Mouse (Mus musculus) cerebellum, adult 2 months (tissue): ENCODE measurements around the gene Nudt7. TPM values are rescaled to one million over a fixed set of nuclear protein-coding genes. Genes with fewer than 3 reads are reported as not detected.
A peak's percentile ranks its signal among the peaks of the same experiment; 100 is the strongest.

Source experiments
- DNase-seq, 2 experiments: peaks; one replicate each; pipeline ENCODE4 v3.0.0; 2021
- H3K27ac ChIP-seq: fragments of 200-500 bp; 2 replicates; pipeline ENCODE4 v1.5.1; 2012; ENCODE audit warnings: low read length, control low read depth, inconsistent platforms; ENCODE audit not compliant: insufficient read depth
- H3K27me3 ChIP-seq: fragments of 200-500 bp; 2 replicates; pipeline ENCODE4 v1.6.1; 2012; ENCODE audit warnings: inconsistent platforms, mild to moderate bottlenecking, low read length, moderate library complexity; ENCODE audit not compliant: control insufficient read depth, insufficient read depth
- H3K4me1 ChIP-seq: fragments of 200-500 bp; 2 replicates; pipeline ENCODE4 v1.6.1; 2011; ENCODE audit warnings: low read length; ENCODE audit not compliant: control insufficient read depth, insufficient read depth
- H3K4me3 ChIP-seq: fragments of 200-500 bp; replicated peaks from 2 replicates; pipeline ENCODE3; 2011; ENCODE audit warnings: mild to moderate bottlenecking, low read depth, low read length, control low read depth; ENCODE audit not compliant: insufficient read depth
- CTCF ChIP-seq: fragments of 200-500 bp; IDR thresholded peaks from 2 replicates; pipeline ENCODE4 v1.5.1; 2011; ENCODE audit warnings: low read depth, mild to moderate bottlenecking, control low read depth, low read length, moderate library complexity, borderline replicate concordance; ENCODE audit not compliant: insufficient read depth
- POLR2A ChIP-seq: fragments of 200-500 bp; IDR thresholded peaks from 2 replicates; pipeline ENCODE4 v1.6.1; 2011; ENCODE audit warnings: low read length, control low read depth, borderline replicate concordance; ENCODE audit not compliant: insufficient read depth
- WGBS: fragments of 180-500 bp; shearing (Covaris S2); methylation state at CpG from one replicate; pipeline ENCODE4 v1.1.7; 2018; 5-methylcytosine and 5-hydroxymethylcytosine counted together
- polyA plus RNA-seq: library from polyadenylated mRNA; depleted of rRNA; stranded (reverse); fragments of >200 nt; gene quantifications from 2 replicates; pipeline ENCODE4 v1.2.3, GENCODE M21; 2012; rRNA removed

The Nudt7 gene
- polyA plus RNA-seq, 1 experiment: 12.4 TPM

DNA sequence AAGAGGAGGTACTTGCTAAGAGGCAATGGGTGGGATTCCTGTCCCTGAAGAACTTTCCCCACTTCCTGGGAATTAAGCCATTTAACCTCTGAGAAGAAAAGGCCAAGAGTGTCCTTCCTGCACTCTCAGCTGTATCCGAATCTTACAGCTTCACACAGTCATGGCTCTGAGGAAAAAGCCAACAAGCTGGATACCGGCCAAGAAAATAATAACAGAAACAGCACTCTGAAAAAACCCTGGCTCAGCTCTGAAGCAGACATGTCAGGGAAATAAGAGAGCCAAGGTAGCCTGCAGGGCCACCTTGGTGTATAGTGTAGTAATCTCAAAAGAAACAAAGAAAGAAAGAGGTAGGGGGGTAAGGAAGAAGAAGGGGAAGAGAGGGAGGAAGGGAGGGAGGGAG, 65.6 kb downstream of the Nudt7 start:
- H3K27me3 ChIP-seq: no peaks in the 10 kb centered on the region
- 16% methylated on average over 2 of the region's 2 CpGs for WGBS
- DNase-seq: peak; percentile 28 to 61
- no peak overlapping the region for H3K4me3 ChIP-seq
- H3K27ac ChIP-seq: no peak overlapping the region
- no peak for TF ChIP-seq POLR2A
- no peak for TF ChIP-seq CTCF
- H3K4me1 ChIP-seq: no peaks in the 10 kb centered on the region

Other genes with a start within 250 kb of the Nudt7 start
- gene Vat1l, start 72.1 kb downstream of the Nudt7 start, polyA plus RNA-seq: 108 and 126 TPM in 2 replicates